ENCODE assay signal across 26 mouse cellular contexts in genomic region chr12:77594657-77595056, GRCm38 (mm10).
DNase-seq lines count a peak whose midpoint lies in the region; ATAC-seq and TF ChIP-seq lines count a peak whose summit lies in the region.
"Had no signal": no experiment of that assay in that cellular context is flagged by ENCODE, and none has a peak within 500 bp of the region (broad histone marks: within the 10 kb centered on the region; RNA-seq: fewer than 3 reads in every experiment).

No protein-coding gene starts in this region.

- no peak for TF ChIP-seq POLR2A in brain, embryonic 14.5 days (IDR thresholded peaks at IDR 0.05; ENCODE audit: borderline replicate concordance, extremely low read depth, insufficient read depth, insufficient read length, poor library complexity, severe bottlenecking)

- peaks cover 23% of the 10 kb centered on the region for H3K4me1 ChIP-seq in heart, embryonic 11.5 days (ENCODE audit: control insufficient read depth, insufficient read depth, low read length)
- H3K4me1 ChIP-seq in hindbrain, postnatal 0 days (ENCODE audit: insufficient read depth, low read length) = peaks cover 22% of the 10 kb centered on the region
- peaks cover 21% of the 10 kb centered on the region for H3K4me1 ChIP-seq in hindbrain, embryonic 10.5 days (replicated peaks)
- H3K4me1 ChIP-seq: liver, embryonic 12.5 days had no signal

- H3K27ac ChIP-seq in heart, embryonic 11.5 days (ENCODE audit: low read depth, low read length) = no peak overlapping the region
- 0 out of 2 replicates have a peak overlapping the region, but pooled peaks have one; percentile 51 for H3K27ac ChIP-seq in hindbrain, postnatal 0 days
- no peak overlapping the region for H3K27ac ChIP-seq in hindbrain, embryonic 10.5 days
- H3K27ac ChIP-seq: forebrain, embryonic 13.5 days; heart, embryonic 15.5 days; left cerebral cortex, adult 2 months; liver, embryonic 12.5 days; midbrain, embryonic 12.5 days; neural tube, embryonic 15.5 days had no signal

- no peaks in the 10 kb centered on the region for H3K36me3 ChIP-seq in heart, embryonic 11.5 days (ENCODE audit: control insufficient read depth, insufficient read depth, low read length)
- no peaks in the 10 kb centered on the region for H3K36me3 ChIP-seq in hindbrain, postnatal 0 days (ENCODE audit: insufficient read depth, low read length)
- H3K36me3 ChIP-seq in hindbrain, embryonic 10.5 days = no peaks in the 10 kb centered on the region
- H3K36me3 ChIP-seq: heart, embryonic 15.5 days; liver, embryonic 12.5 days; midbrain, embryonic 12.5 days; neural tube, embryonic 15.5 days had no signal

- DNase-seq in heart, postnatal 10 days = peak; percentile 15 to 35
- DNase-seq in hindbrain, postnatal 0 days (ENCODE audit: low spot score) = peak; percentile 60
- DNase-seq in hindbrain, embryonic 10.5 days (ENCODE audit: low spot score) = no peak
- peak; percentile 48 for DNase-seq in brain, embryonic 14.5 days (ENCODE audit: low read depth)
- DNase-seq in retina, embryonic 14.5 days (ENCODE audit: low spot score) = peak; percentile 49
- DNase-seq in layer of hippocampus, adult 9-11 months = no peak
- DNase-seq: adrenal gland, adult 2 months; adrenal gland, postnatal 36 days; B cell, adult 2 months; cerebellum, postnatal 36 days; gastrocnemius, postnatal 14 days; kidney, adult 11 months; kidney, postnatal 14 days; liver, postnatal 0 days; lung, postnatal 36 days; right cerebral cortex, adult 18-20 months; spleen, adult 18-20 months; thymus, postnatal 14 days had no signal

- intact Hi-C loops in heart, postnatal 10 days (cut with DNase I) = no loop called here

- WGBS in heart, embryonic 11.5 days (ENCODE audit: insufficient replicate concordance) = 64% methylated on average over 3 of the region's 3 CpGs
- WGBS in hindbrain, postnatal 0 days = 28% methylated on average over 3 of the region's 3 CpGs
- WGBS in hindbrain, embryonic 10.5 days = 81% methylated on average over 3 of the region's 3 CpGs

- no peak overlapping the region for H3K9ac ChIP-seq in heart, embryonic 11.5 days (ENCODE audit: low read depth, low read length)
- H3K9ac ChIP-seq in hindbrain, postnatal 0 days (replicated peaks; ENCODE audit: low read length) = no peak overlapping the region
- H3K9ac ChIP-seq: forebrain, embryonic 13.5 days; heart, embryonic 15.5 days; liver, embryonic 12.5 days; liver, postnatal 0 days; midbrain, embryonic 12.5 days; neural tube, embryonic 15.5 days had no signal

- no peaks in the 10 kb centered on the region for H3K27me3 ChIP-seq in heart, embryonic 11.5 days (ENCODE audit: control insufficient read depth, insufficient read depth, low read length)
- H3K27me3 ChIP-seq in hindbrain, postnatal 0 days (ENCODE audit: insufficient read depth, low read length) = no peaks in the 10 kb centered on the region
- no peaks in the 10 kb centered on the region for H3K27me3 ChIP-seq in hindbrain, embryonic 10.5 days (ENCODE audit: insufficient read depth, poor library complexity, severe bottlenecking)
- H3K27me3 ChIP-seq: forebrain, embryonic 13.5 days; heart, embryonic 15.5 days; liver, embryonic 12.5 days; neural tube, embryonic 15.5 days had no signal

- no peak for ATAC-seq in heart, embryonic 11.5 days (replicated peaks; ENCODE audit: insufficient number of reproducible peaks, low FRiP score, low TSS enrichment)
- peak; percentile 61 for ATAC-seq in hindbrain, postnatal 0 days
- ATAC-seq: activated CD4-positive, CD25-positive, alpha-beta regulatory T cell, adult 4 months; forebrain, embryonic 13.5 days; liver, embryonic 12.5 days; liver, postnatal 0 days had no signal

- no peak for TF ChIP-seq CTCF in hindbrain, postnatal 0 days (IDR thresholded peaks at IDR 0.05; ENCODE audit: low read depth)
- TF ChIP-seq CTCF in brain, embryonic 14.5 days (IDR thresholded peaks at IDR 0.05; ENCODE audit: borderline replicate concordance, extremely low read depth, insufficient read depth, insufficient read length) = no peak

- no peak overlapping the region for H3K4me3 ChIP-seq in heart, embryonic 11.5 days (ENCODE audit: low read depth, low read length)
- H3K4me3 ChIP-seq in hindbrain, postnatal 0 days (ENCODE audit: low read length) = no peak overlapping the region
- H3K4me3 ChIP-seq in hindbrain, embryonic 10.5 days = no peak overlapping the region
- H3K4me3 ChIP-seq: forebrain, embryonic 13.5 days; heart, embryonic 15.5 days; left cerebral cortex, adult 2 months; liver, embryonic 12.5 days; midbrain, embryonic 12.5 days; neural tube, embryonic 15.5 days had no signal

- H3K4me2 ChIP-seq in heart, embryonic 11.5 days = no peak overlapping the region
- H3K4me2 ChIP-seq in hindbrain, postnatal 0 days (ENCODE audit: low read depth, low read length) = no peak overlapping the region
- H3K4me2 ChIP-seq: forebrain, embryonic 13.5 days; heart, embryonic 15.5 days; liver, embryonic 12.5 days; midbrain, embryonic 12.5 days; neural tube, embryonic 15.5 days had no signal

- H3K9me3 ChIP-seq in heart, embryonic 11.5 days (replicated peaks; ENCODE audit: control insufficient read depth, low read length) = no peaks in the 10 kb centered on the region
- no peaks in the 10 kb centered on the region for H3K9me3 ChIP-seq in hindbrain, postnatal 0 days (ENCODE audit: low read length)
- no peaks in the 10 kb centered on the region for H3K9me3 ChIP-seq in hindbrain, embryonic 10.5 days
- H3K9me3 ChIP-seq: forebrain, embryonic 13.5 days; heart, embryonic 15.5 days; liver, embryonic 12.5 days; midbrain, embryonic 12.5 days; neural tube, embryonic 15.5 days had no signal

Comparison
In these comparisons a context has a peak if more than half of its experiments do, and no peak if none do; other contexts are left out.
1. DNase-seq: peak in heart, postnatal 10 days (2 of 2), hindbrain, postnatal 0 days (single experiment), brain, embryonic 14.5 days (single experiment) and retina, embryonic 14.5 days (single experiment); none in hindbrain, embryonic 10.5 days (single experiment) and layer of hippocampus, adult 9-11 months (single experiment).